Mouse (Mus musculus) adrenal gland, adult 10 weeks (tissue): ENCODE measurements around the gene Cdsn. TPM values are rescaled to one million over a fixed set of nuclear protein-coding genes. Genes with fewer than 3 reads are reported as not detected.

Experiments used
- polyA plus RNA-seq: library from polyadenylated mRNA; stranded (reverse); fragments of 350-450 nt; fragmentation: Illumina TruSeq; extraction: RNeasy Lipid Tissue Mini Kit (QIAGEN cat#74804); gene quantifications from one replicate; pipeline ENCODE4 v1.2.3, GENCODE M21; 2014; ENCODE audit warnings: low read depth, low replicate concordance

Gene Cdsn
- polyA plus RNA-seq = not detected

DNA sequence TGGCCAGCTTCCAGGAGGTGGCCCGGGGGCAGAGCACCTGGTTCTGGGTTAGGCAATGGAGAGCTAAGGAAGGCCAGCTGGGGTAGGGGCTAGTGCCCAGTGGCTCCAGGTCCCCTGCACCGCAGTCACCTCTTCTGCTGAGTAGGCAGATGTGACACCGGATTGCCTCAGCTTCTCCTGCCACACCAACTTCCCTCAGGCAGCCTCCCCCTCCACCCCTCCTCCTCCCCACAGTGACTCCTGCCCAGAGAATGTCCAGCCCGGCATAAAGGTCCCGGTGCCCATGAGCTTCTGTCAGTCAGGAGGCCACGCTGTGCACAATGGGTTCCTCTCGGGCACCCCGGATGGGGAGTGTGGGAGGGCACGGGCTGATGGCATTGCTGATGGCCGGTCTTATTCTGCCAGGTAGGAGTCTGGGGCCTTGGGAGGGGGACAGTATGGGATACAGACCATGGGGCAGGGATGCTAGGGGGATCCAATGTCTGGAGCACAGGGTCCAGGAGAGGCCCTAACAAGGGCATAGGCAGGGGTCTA is at the start of gene Cdsn:
Gene Cdsn (plus strand): TSS at position 248 of the 534 bp plus-strand sequence.

GRCm38 (mm10) chr17:35505776-35506175 is 46.2 kb upstream of the Cdsn start, which contains the start of gene Pou5f1:
TSS of gene Pou5f1 (plus strand) at chr17:35506018.

DNA sequence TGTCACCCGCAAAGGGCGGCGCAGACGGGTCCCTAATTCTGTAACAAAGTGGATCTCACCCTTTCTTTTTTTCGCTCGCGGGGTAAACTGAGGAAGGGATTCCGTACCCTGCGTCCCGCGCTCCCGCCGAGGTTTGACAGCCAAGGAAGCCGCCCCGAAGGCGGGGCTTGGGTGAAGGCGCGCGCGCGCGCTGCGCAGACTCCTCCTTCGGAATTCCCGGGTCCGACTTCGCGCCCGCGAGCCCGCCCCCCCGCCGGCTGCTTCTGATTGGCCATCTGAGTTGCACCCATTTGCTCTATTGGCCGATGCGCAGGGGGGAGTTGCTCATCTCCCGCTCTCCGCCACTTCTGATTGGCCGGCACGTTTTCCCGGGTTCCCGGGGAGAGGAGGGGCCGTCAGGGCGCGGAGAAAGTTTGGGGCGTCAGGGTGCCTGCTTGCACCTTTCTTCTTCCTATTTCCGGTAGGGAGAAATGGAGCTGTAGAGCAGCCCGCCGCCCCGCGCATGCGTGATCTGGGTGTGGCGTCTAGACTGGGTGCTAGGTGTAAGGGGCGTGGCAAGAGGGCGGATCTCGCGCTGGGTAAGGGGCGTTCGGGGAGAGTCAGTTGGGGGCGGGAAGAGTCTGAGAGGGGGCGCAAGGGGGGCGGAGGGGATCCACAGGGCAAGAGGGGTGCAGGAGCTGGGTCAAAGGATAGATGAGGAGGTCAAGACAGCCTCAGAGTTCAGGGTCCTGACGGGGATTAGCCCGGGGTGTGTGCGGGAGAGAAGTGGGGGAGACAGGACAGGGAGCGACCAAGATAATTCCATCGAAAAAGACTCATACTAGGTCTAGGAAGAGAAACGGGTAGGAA is 35.1 kb upstream of the Cdsn start, which contains the start of the genes Tcf19 and Cchcr1:
Gene Tcf19 (minus strand): TSS at position 173 of the 849 bp plus-strand sequence.
Gene Cchcr1 (plus strand): TSS at position 449 of the 849 bp plus-strand sequence.

DNA sequence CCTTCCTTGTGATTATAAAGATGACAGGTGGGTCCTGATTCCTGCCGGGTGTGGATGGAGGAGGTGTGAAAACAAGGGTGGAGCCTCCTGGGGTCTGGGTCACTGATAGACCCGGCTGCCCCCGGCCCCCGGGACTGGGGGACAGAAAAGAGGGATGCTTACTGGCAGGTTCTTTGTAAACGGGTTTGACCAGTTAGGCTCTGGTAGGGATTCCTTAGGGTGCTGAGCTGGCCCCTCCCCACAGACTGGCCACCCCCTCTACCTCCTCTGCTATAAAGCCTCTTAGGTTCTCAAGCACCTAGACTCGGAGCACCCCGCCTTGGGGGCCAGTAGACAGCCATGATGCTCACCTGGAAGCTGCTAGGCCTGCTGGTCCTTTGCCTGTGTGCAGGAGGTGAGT is 19.0 kb upstream of the Cdsn start, which contains the start of gene Psors1c2:
Gene Psors1c2 (plus strand): TSS at position 301 of the 400 bp plus-strand sequence.

GRCm38 (mm10) chr17:35567150-35567549 is 15.2 kb downstream of the Cdsn start, which contains the start of gene 2300002M23Rik:
TSS of gene 2300002M23Rik (plus strand) at chr17:35567450.

DNA sequence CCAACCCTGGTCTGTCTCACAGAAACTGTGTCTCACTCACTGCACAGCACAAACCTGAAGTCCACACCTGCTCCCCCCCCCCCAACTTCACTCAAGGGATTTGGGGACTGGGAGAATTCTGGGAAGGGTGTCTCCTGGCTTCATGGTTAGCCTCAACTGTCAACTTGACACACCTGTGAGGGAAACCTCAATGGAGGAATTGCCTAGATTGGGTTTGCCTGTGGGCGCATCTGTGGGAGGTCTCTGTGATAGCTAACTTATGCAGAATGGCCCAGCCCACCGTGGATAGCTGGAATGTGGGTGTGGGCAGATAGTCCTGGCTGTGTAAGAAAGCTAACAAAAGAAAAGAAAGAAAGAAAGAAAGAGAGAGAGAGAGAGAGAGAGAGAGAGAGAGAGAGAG is 49.3 kb downstream of the Cdsn start, which contains the start of gene Sfta2:
Gene Sfta2 (plus strand): TSS at position 301 of the 400 bp plus-strand sequence.

Other genes with a start within 250 kb of the Cdsn start
- gene H2-Q1, start 231.7 kb upstream of the Cdsn start, polyA plus RNA-seq = not detected
- 2.0 TPM for gene H2-Q2, start 209.9 kb upstream of the Cdsn start, polyA plus RNA-seq
- 19.9 TPM for gene H2-Q4, start 172.5 kb upstream of the Cdsn start, polyA plus RNA-seq
- gene H2-Q6, start 127.3 kb upstream of the Cdsn start, polyA plus RNA-seq = 3.8 TPM
- 3.2 TPM for gene H2-Q7, start 113.0 kb upstream of the Cdsn start, polyA plus RNA-seq
- gene H2-Q10, start 82.0 kb upstream of the Cdsn start, polyA plus RNA-seq = 2.9 TPM
- not detected for gene Pou5f1, start 46.1 kb upstream of the Cdsn start, polyA plus RNA-seq
- gene Tcf19, start 35.3 kb upstream of the Cdsn start, polyA plus RNA-seq = 1.7 TPM
- gene Cchcr1, start 35.0 kb upstream of the Cdsn start, polyA plus RNA-seq = 0.41 TPM
- gene Psors1c2, start 18.9 kb upstream of the Cdsn start, polyA plus RNA-seq = not detected
- gene 2300002M23Rik, start 15.3 kb downstream of the Cdsn start, polyA plus RNA-seq = not detected
- not detected for gene Sfta2, start 49.4 kb downstream of the Cdsn start, polyA plus RNA-seq
- not detected for gene Gm9573, start 74.5 kb downstream of the Cdsn start, polyA plus RNA-seq
- not detected for gene Mucl3, start 91.6 kb downstream of the Cdsn start, polyA plus RNA-seq
- 1.6 TPM for gene Vars2, start 115.5 kb downstream of the Cdsn start, polyA plus RNA-seq
- gene Gtf2h4, start 121.6 kb downstream of the Cdsn start, polyA plus RNA-seq = 3.0 TPM
- 4.3 TPM for gene Ddr1, start 152.5 kb downstream of the Cdsn start, polyA plus RNA-seq